Mouse (Mus musculus) heart, postnatal 14 days (tissue): Measurements from ENCODE around the gene Dhx9. TPM values are rescaled to one million over a fixed set of nuclear protein-coding genes. Genes with fewer than 3 reads are reported as not detected.
"Not testable (repeated sequence)": the region's sequence is repeated elsewhere in the genome, so short reads cannot be mapped to it uniquely, and the experiment has no call there.

Experiments
- DNase-seq, 2 experiments: peaks; one replicate each; pipeline ENCODE4 v3.0.0; 2021 to 2022
- intact Hi-C: fragments of 180-260 bp; cut with DNase I; formaldehyde crosslinking; loops from one replicate; pipeline ENCODE4 v1.15.1; 2025
- total RNA-seq, 2 experiments: library from RNA; stranded (reverse); gene quantifications; 2 replicates each; pipeline ENCODE4 v1.2.3; 2021

The Dhx9 gene
- total RNA-seq, 2 experiments from 2014 or later, result 58.3 to 64.8 TPM

GRCm38 (mm10) chr1:153489132-153489531 is 1.7 kb upstream of the Dhx9 start:
- peak; percentile 21 to 36 for DNase-seq
- intact Hi-C loops, result loop anchor here (5.0 kb wide), 1 partner anchor 258 kb away; the partner anchor contains the start of gene Rnasel

GRCm38 (mm10) chr1:153486767-153487499 is 527 bp downstream of the Dhx9 start:
- intact Hi-C loops, result loop anchor here (5.0 kb wide), 1 partner anchor 260 kb away; the partner anchor contains the start of gene Rnasel

GRCm38 (mm10) chr1:153486120-153486519 is 1.3 kb downstream of the Dhx9 start:
- DNase-seq, result not testable (repeated sequence)
- intact Hi-C loops, result loop anchor here (5.0 kb wide), 1 partner anchor 261 kb away; the partner anchor contains the start of gene Rnasel

More at GRCm38 (mm10) chr1:153486767-153487499, 527 bp downstream of the Dhx9 start:
- peak; percentile 30 to 40 for DNase-seq

- intact Hi-C loops, result loop anchor here (5.0 kb wide), 1 partner anchor 262 kb away; the partner anchor contains the start of gene Rnasel
- no peak for DNase-seq
Measured at GRCm38 (mm10) chr1:153485201-153485796, 2.2 kb downstream of the Dhx9 start.

GRCm38 (mm10) chr1:153481025-153481412 is 6.4 kb downstream of the Dhx9 start:
- DNase-seq, result no peak
- intact Hi-C loops, result no loop called here

- peak; percentile 65 to 77 for DNase-seq
- intact Hi-C loops, result no loop called here
Measured at GRCm38 (mm10) chr1:153480386-153481024, 7.0 kb downstream of the Dhx9 start.

- intact Hi-C loops, result no loop called here
- DNase-seq, result no peak
Measured at GRCm38 (mm10) chr1:153479296-153479695, 8.2 kb downstream of the Dhx9 start.

- DNase-seq, result no peak
- intact Hi-C loops, result no loop called here
Measured at GRCm38 (mm10) chr1:153461796-153462195, 25.7 kb downstream of the Dhx9 start.

GRCm38 (mm10) chr1:153456137-153456536 is 31.3 kb downstream of the Dhx9 start:
- intact Hi-C loops, result no loop called here
- no peak for DNase-seq

GRCm38 (mm10) chr1:153453146-153453642 is 34.3 kb downstream of the Dhx9 start:
- DNase-seq, result no peak
- intact Hi-C loops, result loop anchor here (2.0 kb wide), 1 partner anchor 48 kb away; no protein-coding TSS in a partner anchor

- DNase-seq, result peak; percentile 39 to 54
- intact Hi-C loops, result loop anchor here (2.0 kb wide), 1 partner anchor 47 kb away; no protein-coding TSS in a partner anchor
Measured at GRCm38 (mm10) chr1:153451237-153452154, 36.0 kb downstream of the Dhx9 start.

- DNase-seq, result no peak
- intact Hi-C loops, result no loop called here
Measured at GRCm38 (mm10) chr1:153446120-153446831, 41.2 kb downstream of the Dhx9 start.

- intact Hi-C loops, result no loop called here
- no peak for DNase-seq
Measured at GRCm38 (mm10) chr1:153443632-153444031, 43.8 kb downstream of the Dhx9 start.

- no peak for DNase-seq
- intact Hi-C loops, result no loop called here
Measured at GRCm38 (mm10) chr1:153443019-153443418, 44.4 kb downstream of the Dhx9 start.

GRCm38 (mm10) chr1:153441656-153442055 is 45.8 kb downstream of the Dhx9 start:
- intact Hi-C loops, result no loop called here
- no peak for DNase-seq

GRCm38 (mm10) chr1:153440752-153441151 is 46.7 kb downstream of the Dhx9 start:
- intact Hi-C loops, result no loop called here
- DNase-seq, result no peak

GRCm38 (mm10) chr1:153437536-153437935 is 49.9 kb downstream of the Dhx9 start:
- intact Hi-C loops, result no loop called here
- no peak for DNase-seq

GRCm38 (mm10) chr1:153433851-153434589 is 53.4 kb downstream of the Dhx9 start:
- intact Hi-C loops, result no loop called here
- no peak for DNase-seq
